Mouse (Mus musculus) T-cell, adult 2 months (primary cell): ENCODE measurements around the gene Prkag3.

Experiments
- DNase-seq: peaks from one replicate; pipeline ENCODE4 v3.0.0; 2022; ENCODE audit warnings: low spot score

The Prkag3 gene

DNA sequence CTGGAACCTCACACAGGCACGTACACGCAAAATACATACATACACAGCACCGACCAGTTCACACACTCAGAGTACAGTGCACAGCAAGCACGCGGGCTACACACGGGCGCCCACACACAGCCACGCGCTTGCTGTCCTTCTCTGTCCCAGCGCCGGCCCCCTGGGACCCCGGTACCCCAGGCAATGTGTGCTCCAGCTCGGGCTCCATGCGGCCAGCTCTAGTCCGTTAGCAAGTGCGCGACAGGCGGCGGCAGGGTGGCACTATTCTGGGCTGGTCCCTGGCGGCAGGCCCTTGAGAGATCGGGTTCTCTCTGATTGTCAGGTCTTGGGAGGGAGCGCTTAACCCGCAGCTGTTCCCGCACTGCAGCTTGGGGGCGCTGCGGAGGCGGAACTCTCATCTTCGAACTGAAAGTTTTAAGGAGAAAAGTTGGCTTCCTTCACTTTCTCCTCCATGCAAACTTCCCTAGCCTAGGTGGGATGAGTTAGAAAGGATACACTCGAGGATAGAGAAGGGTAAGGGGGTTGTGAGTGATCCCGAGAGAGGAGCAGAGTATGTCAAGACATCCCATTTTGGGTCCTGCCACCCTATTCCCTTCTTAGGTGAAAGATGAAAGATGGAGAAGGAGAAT, at the start of gene Prkag3:
Gene Prkag3 (minus strand): TSS at position 579 of the 629 bp plus-strand sequence.
- DNase-seq: peak; percentile 17

DNA sequence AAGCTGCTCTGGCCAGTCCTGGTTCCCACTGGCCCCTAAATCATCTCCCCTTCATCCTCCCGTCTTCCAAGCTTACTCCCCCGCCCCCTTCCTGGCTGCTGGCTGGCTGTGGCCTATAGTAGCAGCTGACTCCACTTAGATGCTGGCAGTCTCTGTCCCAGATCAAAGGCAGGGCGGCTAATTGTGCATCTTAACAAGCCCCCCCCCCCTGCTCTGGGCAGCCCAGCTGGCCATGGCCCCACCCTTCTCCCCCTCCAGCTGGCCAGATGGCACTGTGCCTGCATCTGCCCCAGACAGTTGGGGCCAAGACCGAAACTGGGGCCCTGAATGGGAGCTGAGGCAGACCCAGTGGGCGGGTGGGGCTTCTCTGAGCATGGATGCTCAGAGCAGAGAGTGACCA, 48.4 kb upstream of the Prkag3 start:
- no peak for DNase-seq

DNA sequence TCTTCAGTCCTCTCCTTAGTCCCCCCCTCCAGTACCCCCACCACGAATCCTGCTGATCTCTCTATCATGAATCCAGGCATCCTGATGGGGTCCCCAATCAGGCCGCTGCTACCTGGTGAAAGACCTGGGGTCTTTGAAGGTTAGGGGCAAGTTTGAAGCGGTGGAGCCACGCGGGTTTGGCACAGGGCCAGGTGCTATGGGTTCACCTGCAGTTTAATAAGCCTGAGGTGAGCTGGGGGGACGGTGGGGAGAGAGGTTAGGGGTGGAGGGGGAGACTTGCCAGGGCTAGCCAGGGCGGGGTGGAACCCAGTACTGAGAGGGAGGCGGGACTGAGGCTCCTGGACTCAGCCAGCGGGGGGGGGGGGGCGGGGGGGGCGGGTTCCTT, 46.1 kb upstream of the Prkag3 start:
- DNase-seq: no peak

DNA sequence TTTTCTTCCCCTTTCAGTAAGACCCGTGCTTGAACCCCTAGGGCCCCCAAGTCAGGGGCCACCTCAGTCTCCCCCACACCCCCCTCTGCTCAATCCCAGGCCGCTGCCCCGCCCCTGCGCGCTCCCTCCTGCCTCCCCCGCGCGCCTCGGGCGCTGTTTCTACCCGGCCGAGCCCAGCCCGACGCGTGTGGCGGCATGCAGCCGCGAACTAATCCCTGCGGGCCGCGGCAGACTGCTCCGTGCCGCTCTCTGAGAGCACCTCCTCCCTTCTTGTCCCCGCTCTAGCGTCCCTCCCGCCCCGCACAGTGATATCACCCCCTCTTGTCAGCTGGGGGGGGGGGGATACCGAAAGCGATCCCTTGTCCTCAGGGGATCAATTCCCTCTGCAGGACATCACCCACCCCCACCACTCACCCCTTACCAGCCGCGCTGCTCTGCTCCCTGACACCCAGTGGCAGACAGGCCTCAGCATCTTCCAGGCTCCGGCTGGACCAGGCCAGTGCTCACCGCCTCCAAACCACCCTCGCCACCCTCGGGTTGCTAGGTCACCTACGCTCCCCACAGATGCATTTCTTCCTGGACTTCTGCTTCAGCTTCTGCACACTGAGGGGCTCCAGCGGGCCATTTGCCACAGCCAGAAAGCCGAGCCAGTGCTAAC, 45.6 kb upstream of the Prkag3 start:
- no peak for DNase-seq

DNA sequence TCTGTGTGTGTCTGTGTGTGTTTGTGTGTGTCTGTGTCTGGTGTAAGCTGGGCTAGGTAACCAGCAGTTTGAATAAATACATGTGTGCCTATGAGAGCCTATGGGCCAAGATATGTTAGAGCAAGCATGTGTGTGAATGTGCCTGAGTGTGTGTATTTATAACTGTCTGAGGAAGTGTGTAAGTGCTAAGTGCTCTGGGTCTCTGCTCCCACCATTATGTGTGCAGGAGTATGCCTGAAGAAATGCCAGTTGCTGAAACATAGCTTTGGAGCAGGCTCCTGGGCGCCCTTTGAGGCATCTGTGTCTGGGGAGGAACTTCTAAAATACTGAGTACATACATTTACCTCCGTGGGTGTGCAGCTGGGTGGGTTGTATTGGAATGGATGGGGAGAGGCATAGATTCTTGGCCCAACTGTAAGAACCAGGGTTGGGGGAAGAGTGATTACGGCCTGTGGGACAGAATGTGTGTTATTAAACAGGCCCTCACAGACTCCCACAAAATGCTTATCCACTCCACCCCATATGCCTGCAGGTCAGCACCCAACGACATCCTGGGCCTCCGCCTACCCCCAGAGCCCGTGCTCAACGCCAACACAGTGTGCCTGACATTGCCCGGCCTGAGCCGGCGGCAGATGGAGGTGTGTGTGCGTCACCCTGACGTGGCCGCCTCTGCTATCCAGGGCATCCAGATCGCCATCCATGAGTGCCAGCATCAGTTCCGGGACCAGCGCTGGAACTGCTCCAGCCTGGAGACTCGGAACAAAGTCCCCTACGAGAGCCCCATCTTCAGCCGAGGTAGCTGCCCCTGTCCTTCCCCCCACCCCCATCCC, 44.0 kb upstream of the Prkag3 start:
- DNase-seq: no peak

DNA sequence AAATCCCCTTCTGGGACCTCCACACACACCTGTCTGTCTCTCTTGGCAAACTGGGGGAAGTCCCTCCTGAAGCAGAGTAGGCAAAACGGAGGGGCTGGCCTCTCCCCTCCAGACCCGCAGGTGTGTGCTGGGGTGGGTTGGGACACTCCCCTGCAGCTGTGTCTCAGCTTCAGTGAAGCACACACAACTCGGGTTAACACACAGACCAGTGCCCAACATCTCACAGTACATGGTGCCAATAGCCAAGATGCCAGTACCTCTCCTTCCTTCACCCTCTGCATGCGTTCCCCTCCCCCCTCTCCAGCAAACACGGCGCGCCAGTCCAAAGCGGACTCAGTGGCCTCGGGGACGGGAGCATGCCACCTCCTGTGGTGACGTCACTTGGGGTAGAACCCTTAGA, 42.2 kb upstream of the Prkag3 start, which contains the start of gene Wnt10a:
Gene Wnt10a (plus strand): TSS at position 268 of the 400 bp plus-strand sequence.
- DNase-seq: no peak

DNA sequence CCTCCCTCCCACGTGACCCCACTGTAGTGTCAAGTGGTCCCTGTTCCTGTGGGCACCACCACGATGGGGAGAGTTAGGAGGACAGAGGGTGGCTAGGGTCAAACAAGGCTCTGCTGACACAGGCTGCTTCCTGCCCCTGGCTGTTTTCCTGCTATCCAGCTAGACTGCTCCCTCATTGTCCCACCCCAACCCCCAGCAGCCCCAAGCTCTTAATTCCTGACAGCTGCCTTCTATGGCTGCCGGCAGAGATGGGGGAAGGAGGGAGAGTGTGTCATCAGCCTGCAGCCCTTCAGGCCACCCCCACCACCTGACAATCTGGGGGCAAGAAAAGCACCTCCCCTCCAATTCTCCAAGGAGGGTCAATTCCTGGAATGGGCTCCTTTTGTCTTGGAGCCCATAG, 41.1 kb upstream of the Prkag3 start:
- DNase-seq: no peak

DNA sequence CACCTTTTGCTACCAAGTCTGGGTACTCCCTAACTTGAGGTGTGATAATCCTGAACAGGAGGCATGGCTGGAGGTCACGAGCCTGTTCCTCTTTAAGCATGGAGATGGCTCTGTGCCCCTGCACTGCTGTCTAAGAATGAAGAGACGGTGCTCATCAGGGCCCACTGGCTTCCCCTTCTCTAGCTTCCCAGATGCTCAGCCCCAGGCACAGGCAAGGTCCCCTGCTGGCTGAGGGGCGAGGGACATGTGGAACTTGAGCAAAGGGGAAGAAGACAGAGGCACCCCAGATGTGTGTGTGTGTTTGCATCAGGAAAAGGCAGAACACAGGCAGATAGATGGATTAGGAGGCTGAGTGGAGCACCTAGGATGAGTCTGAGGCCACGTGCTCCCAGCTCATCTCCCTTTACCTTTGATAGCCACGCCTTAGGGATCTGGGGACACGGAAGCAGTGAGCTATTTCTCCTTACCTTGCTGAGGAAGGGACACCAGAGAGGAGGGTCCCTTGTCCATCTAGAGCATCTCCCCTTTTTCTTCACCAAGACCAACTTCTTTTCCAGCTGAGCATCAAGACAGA, 39.7 kb upstream of the Prkag3 start:
- DNase-seq: no peak

DNA sequence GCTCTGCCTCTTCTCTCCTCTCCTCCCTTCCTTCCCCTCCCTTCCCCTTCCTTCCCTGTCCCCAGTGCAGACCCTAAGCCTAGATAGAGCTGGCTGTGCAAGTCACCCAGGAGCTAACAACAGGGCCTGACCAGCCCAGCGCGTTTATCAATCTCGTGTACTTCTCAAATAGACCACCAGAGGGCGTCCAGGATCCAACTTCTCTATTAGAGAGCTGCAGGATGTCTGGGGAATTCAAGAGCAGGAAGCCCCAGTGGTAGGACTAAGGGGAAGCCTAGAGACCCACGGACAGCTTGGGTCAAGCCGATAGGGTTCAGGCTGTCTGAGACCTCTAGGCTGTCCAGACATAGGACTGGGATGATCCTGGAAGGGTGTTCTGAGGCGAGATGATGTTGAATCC, 38.8 kb upstream of the Prkag3 start:
- DNase-seq: peak; percentile 72

DNA sequence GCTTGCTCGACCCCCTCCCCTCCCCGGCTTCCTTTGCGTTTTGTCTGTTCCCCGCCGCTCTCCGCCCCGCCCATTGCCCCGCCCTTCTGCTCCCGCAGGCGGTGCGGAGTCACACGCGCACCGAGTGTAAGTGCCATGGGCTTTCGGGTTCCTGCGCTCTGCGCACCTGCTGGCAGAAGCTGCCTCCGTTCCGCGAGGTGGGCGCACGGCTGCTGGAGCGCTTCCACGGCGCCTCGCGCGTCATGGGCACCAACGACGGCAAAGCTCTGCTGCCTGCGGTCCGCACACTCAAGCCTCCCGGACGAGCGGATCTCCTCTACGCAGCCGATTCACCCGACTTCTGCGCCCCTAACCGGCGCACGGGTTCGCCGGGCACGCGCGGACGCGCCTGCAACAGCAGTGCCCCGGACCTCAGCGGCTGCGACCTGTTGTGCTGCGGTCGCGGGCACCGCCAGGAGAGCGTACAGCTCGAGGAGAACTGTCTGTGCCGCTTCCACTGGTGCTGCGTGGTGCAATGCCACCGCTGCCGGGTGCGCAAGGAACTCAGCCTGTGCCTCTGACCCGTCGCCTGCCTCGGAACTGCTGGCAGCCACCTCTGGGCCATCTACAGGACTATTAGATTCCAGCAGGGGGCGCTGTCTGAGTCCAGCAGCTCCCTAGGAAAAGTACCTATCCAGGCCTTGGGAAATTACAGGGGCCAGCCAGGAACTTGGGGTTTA, 35.2 kb upstream of the Prkag3 start:
- no peak for DNase-seq

DNA sequence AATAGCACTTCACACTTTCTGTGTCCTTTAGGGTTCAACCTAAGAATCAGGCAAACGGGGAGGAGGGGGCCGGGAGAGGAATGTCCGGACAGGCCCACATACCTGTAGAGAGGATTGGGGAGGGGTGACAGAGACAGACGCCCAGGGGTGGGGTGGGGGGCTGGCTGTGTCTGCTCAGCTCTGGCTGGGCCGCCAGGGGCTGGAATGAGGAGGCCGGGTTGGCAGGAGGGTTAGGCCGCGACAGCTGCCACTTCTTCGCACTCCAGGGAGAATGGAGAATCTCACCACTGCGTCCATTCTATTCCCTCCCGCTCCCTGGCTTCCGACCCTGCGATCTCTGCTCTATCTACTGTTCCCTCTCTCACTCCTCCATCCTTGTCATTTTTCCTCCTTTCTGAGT, 34.5 kb upstream of the Prkag3 start:
- DNase-seq: no peak

DNA sequence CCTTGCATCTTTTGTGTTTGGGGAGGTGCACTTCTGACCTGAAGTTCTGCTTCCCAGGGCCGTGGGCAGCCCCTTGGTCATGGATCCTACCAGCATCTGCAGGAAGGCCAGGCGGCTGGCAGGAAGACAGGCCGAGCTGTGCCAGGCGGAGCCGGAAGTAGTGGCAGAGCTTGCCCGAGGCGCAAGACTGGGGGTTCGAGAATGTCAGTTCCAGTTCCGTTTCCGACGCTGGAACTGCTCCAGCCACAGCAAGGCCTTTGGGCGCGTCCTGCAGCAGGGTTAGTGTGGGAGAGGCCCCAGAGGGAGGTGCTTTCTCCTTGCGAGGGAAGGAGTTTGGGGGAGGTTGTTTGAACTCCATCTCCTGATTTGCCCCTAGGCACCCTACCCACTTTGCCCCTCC, 33.0 kb upstream of the Prkag3 start:
- DNase-seq: no peak

DNA sequence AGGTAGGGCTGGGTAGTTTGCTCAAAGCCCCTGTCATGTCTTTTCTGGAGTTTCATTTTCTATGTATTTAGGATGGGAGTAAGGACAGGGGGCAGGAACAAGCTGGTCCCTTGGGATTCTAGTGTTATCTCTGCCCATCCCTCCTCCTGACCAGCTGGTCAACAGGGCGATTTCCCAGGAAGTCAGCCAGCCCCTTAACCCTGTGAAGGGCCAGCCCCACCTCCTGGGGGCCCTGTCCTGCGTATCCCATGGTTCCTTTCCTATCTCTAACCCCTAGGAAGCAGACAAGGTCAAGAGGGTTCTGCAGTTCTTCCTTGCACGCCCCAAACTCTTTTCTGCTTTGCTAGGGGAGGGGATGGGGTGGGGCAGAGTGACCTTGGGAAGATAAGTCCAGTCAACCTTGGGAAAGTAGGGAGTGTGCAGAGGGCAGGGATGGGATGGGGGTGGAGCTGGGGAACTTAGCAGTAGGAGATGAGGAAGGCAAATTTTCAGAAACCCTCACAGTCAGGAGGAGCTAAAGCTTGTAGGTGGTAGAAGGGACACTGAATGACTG, 30.0 kb upstream of the Prkag3 start:
- no peak for DNase-seq

DNA sequence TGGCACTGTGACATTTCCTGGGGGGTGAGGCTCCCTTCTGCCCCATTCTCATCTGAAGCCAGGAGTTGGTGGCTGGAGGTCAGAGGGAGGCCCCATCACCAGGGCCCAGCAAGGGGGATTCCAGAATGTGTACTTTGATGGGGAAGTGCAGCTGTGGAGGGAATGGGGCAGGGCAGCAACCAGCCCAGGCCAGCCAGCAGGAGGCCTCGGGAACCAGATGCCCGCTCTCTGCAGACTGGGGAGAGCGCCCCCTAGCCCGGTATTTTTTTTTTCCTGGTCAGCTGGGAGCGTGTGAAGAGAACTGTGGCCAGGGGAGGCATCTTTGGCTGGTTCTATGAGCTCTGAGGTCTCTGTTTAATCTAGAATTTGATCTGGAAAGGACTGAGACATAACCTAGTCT, 26.8 kb upstream of the Prkag3 start:
- DNase-seq: no peak

DNA sequence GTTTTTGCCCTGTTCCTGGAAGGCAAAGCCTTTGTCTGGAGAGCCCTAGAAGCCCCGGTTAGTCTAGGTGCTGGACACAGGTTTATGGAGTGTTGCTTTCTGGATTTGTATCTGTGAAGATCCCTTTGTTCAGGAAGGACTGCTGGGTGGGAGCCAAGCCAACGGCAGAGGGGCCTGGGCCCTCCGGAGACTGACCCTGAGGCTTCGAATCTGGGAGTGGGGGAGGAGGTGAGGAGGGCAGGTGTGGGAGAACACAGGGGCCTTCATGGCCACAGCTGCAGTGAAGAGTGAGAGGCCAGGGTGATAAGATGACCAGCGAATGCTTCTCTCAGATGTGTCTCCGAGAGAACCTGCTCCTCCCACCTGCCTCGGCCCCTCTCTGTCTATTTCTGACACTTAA, 25.0 kb upstream of the Prkag3 start:
- no peak for DNase-seq

DNA sequence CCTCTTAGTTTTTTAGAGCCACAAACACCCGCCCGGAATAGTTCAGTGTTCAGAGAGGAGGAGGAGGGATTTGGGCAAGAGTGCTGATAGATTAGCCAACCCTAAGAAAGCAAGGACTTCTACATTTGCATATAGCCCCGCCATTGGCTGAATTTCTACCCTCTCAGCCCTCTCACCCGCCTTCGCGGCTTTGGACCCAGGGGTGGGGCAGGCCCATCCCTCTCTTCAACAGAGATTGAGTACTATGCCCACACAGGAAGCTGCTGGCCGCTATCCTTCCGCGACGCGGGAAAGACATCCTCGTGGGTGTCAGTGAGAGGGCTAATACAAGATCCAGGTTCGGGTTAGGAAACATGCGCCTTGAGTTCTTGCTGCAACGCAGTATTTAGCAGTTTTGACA, 24.1 kb upstream of the Prkag3 start:
- peak; percentile 53 for DNase-seq

DNA sequence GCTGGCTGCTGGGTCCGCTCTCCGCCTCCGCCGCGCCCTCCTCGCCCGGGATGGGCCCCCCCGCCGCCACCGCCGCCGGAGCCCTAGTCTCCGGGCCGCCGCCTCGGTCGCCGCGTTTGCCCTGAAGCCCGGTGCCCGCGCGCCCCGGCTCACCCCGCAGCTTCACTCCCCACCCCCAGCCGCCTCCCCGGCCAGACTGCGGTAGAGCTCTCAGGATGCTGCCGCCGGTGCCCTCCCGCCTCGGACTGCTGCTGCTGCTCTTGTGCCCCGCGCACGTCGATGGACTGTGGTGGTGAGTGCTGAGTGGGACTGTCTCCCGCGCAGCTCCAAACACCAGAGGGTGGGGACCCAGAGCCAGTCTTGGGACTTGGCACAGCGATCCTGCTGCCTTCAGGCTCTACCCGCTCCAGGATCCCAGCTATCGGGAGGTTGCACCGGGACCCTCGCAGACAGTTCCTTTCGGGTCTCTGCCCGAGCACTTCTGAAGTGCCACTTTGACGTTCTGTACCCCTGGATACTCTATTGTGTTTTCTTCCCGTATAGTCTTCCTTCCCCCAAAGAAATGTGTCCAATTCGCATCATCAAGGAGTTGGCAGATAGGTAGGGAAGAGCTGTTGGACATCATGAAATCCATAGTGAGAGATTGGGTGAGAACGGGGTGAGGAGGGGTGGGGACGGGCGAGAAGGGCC, 23.1 kb upstream of the Prkag3 start:
- no peak for DNase-seq

DNA sequence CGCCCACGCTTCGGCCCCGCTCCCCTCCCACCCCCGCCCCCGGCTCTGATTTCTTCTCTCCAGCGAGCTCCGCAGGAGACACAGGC, 22.7 kb upstream of the Prkag3 start, which contains the start of gene Wnt6:
Gene Wnt6 (plus strand): TSS at position 48 of the 86 bp plus-strand sequence.
- no peak for DNase-seq

DNA sequence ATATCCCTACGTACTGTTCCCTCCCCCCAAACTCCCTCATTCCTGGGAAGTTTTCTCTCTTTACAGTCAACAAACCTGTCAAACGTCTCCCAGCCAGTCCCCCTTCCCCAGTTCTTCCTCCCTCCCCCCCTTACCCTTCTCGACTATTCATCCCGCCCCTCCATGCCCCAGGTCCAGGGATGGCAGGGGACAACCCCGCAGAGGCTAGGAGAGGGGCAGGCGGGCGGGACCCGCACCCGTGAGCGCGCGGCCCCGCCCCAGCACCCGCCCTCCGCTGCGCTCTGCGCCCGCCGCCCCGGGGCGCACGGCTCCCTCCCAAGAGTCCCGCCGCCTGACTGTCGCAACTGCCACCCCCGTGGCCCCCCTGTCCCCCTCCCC, 22.4 kb upstream of the Prkag3 start:
- no peak for DNase-seq

DNA sequence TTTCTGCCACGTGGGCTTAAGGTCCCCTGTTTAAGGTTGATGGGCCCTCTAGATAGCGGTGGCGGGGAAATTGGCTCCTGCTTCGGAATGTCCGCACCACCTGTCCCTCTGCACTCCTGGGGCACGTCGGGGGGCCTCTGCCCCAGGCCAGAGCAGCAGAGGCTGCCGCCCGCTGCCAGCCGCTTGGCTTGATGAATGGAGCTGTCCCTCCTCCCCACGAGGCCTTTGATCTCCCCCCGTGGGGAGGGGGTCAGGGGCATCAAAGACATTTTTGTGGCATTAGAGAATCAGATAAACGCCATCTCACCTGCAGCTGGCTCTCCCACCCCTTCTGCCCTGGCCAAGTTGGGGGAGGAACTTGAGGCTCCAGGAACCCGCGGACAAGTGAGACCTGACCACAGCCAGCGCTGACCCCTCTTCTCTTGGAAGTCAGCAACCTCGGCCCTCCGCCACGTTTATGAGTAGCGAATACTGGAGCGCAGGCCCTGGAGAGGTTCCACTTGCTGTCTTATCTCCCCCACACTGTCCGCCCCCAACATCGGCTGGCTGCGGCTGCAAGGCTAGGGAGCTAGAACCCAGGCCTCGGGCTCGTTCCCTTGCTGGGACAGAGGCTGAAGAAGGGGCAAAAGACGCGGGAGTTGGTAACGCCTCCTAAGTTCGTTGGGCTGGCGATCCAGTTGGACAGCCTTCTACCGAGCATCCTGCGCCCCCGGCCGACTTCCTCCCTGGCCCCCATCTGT, 21.9 kb upstream of the Prkag3 start:
- no peak for DNase-seq

DNA sequence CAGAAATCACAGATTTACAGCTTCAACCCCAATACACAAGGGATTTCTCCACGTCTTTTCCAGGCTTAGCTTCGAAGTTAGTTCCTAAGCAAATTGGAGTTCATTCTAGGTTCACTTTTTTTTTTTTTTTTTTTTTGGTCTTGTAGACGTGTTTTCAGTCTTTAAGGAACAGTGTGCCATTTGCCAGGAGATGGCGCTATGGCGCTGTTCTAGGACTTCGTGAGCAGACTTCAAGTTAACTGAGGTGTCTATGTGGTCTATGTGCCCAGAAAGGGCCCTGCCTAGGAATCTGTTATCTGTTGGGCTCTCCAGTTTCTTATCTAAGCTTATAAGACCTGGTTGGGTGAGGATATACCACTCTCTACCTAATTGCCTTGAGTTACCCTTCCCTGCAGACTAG, 14.1 kb upstream of the Prkag3 start:
- DNase-seq: peak; percentile 51
